Mouse (Mus musculus) testis, adult 2 months (tissue): Measurements from ENCODE around the gene Rhag.

Source experiments
- CTCF ChIP-seq: fragments of 200-500 bp; IDR thresholded peaks from 2 replicates; pipeline ENCODE4 v1.5.1; 2012; ENCODE audit warnings: low read depth, mild to moderate bottlenecking, inconsistent platforms, low read length, moderate library complexity; ENCODE audit not compliant: control insufficient read depth, insufficient read depth, insufficient replicate concordance
- POLR2A ChIP-seq: fragments of 200-500 bp; IDR thresholded peaks from 2 replicates; pipeline ENCODE4 v1.6.1; 2012; ENCODE audit warnings: low read depth, mild to moderate bottlenecking, inconsistent platforms, low read length, moderate library complexity; ENCODE audit not compliant: control insufficient read depth

- no peak for TF ChIP-seq POLR2A
- no peak for TF ChIP-seq CTCF
Measured at GRCm38 (mm10) chr17:40879924-40880691, 69.2 kb downstream of the Rhag start, which contains the start of gene 9130008F23Rik.
